Mouse (Mus musculus) cortical plate, adult 2 months (tissue): Measurements from ENCODE around the gene Polr2m.

Experiments used
- CTCF ChIP-seq: fragments of 200-500 bp; IDR thresholded peaks from 2 replicates; pipeline ENCODE4 v1.5.1; 2011; ENCODE audit warnings: mild to moderate bottlenecking, control low read depth, low read length; ENCODE audit not compliant: insufficient read depth; ENCODE audit errors: extremely low read depth
- POLR2A ChIP-seq: fragments of 200-500 bp; IDR thresholded peaks from 2 replicates; pipeline ENCODE4 v1.6.1; 2011; ENCODE audit warnings: mild to moderate bottlenecking, low read length, control low read depth; ENCODE audit not compliant: insufficient read depth; ENCODE audit errors: extremely low read depth

GRCm38 (mm10) chr9:71450626-71451025 is 35.1 kb downstream of the Polr2m start:
- TF ChIP-seq CTCF (no peak), POLR2A (no peak)
